Mouse (Mus musculus) heart, adult 2 months (tissue): ENCODE results near the gene L2hgdh. TPM values are rescaled to one million over a fixed set of nuclear protein-coding genes. Genes with fewer than 3 reads are reported as not detected.

Experiments used
- DNase-seq, 2 experiments: peaks; one replicate each; pipeline ENCODE4 v3.0.0; 2021
- H3K27ac ChIP-seq: fragments of 200-600 bp; 2 replicates; pipeline ENCODE4 v1.8.1; 2022
- H3K27me3 ChIP-seq: fragments of 200-500 bp; 2 replicates; pipeline ENCODE4 v1.6.1; 2012; ENCODE audit warnings: mild to moderate bottlenecking, low read length, inconsistent platforms, mixed read lengths; ENCODE audit not compliant: control insufficient read depth, insufficient read depth
- H3K36me3 ChIP-seq: fragments of 200-500 bp; 2 replicates; pipeline ENCODE4 v1.6.1; 2012; ENCODE audit warnings: low read length, inconsistent platforms; ENCODE audit not compliant: control insufficient read depth, insufficient read depth
- H3K4me1 ChIP-seq: fragments of 200-500 bp; 2 replicates; pipeline ENCODE4 v1.6.1; 2011; ENCODE audit warnings: low read length; ENCODE audit not compliant: control insufficient read depth, insufficient read depth
- H3K4me3 ChIP-seq: fragments of 200-600 bp; 2 replicates; pipeline ENCODE4 v1.8.1; 2022
- H3K79me2 ChIP-seq: fragments of 200-500 bp; replicated peaks from 2 replicates; pipeline ENCODE4 v1.6.1; 2012; ENCODE audit warnings: mild to moderate bottlenecking, inconsistent platforms, low read length, moderate library complexity, mixed read lengths; ENCODE audit not compliant: control insufficient read depth, insufficient read depth
- H3K9ac ChIP-seq: fragments of 200-500 bp; 2 replicates; pipeline ENCODE4 v1.6.1; 2012; ENCODE audit warnings: low read depth, mild to moderate bottlenecking, control low read depth, inconsistent platforms, low read length, mixed read lengths
- CTCF ChIP-seq: fragments of 200-600 bp; IDR thresholded peaks from 2 replicates; pipeline ENCODE4 v1.8.1; 2022; ENCODE audit warnings: antibody characterized with exemption, mild to moderate bottlenecking, moderate library complexity
- EP300 ChIP-seq: fragments of 200-500 bp; IDR thresholded peaks from 2 replicates; pipeline ENCODE4 v1.6.1; 2011; ENCODE audit warnings: low read depth, low read length, control low read depth; ENCODE audit not compliant: insufficient read depth
- POLR2A ChIP-seq: fragments of 200-500 bp; IDR thresholded peaks from 2 replicates; pipeline ENCODE4 v1.6.1; 2011; ENCODE audit warnings: mild to moderate bottlenecking, low read depth, low read length, control low read depth; ENCODE audit not compliant: insufficient read depth
- WGBS: fragments of 180-500 bp; shearing (Covaris S2); methylation state at CpG from one replicate; pipeline ENCODE4 v1.1.7; 2018; 5-methylcytosine and 5-hydroxymethylcytosine counted together
- intact Hi-C: fragments of 180-260 bp; cut with DNase I; formaldehyde crosslinking; loops from one replicate; pipeline ENCODE4 v1.15.1; 2025
- polyA plus RNA-seq: library from polyadenylated mRNA; depleted of rRNA; stranded (reverse); fragments of >200 nt; gene quantifications from 2 replicates; pipeline ENCODE4 v1.2.3, GENCODE M21; 2012
- total RNA-seq, 2 experiments: library from RNA; stranded (reverse); gene quantifications; 2 replicates each; pipeline ENCODE4 v1.2.3; 2021

Gene L2hgdh
- total and polyA plus RNA-seq, 3 experiments: 13.8 to 49.4 (median 41.9) TPM

- TF ChIP-seq POLR2A (no peak), EP300 (no peak), CTCF (no peak)
- no peaks in the 10 kb centered on the region for H3K27me3 ChIP-seq
- no peak overlapping the region for H3K9ac ChIP-seq
- intact Hi-C loops: no loop called here
- DNase-seq: no peak
- H3K4me1 ChIP-seq: no peaks in the 10 kb centered on the region
- H3K36me3 ChIP-seq: no peaks in the 10 kb centered on the region
- WGBS: 92% methylated on average over 17 of the region's 17 CpGs
- no peak overlapping the region for H3K27ac ChIP-seq
- H3K79me2 ChIP-seq: no peaks in the 10 kb centered on the region
- H3K4me3 ChIP-seq: no peak overlapping the region
Observed at GRCm38 (mm10) chr12:69693471-69693870, 31.2 kb downstream of the L2hgdh start.

- TF ChIP-seq EP300 (no peak), CTCF (no peak), POLR2A (no peak)
- intact Hi-C loops: no loop called here
- no peaks in the 10 kb centered on the region for H3K27me3 ChIP-seq
- H3K27ac ChIP-seq: no peak overlapping the region
- no peaks in the 10 kb centered on the region for H3K4me1 ChIP-seq
- WGBS: 91% methylated on average over 4 of the region's 4 CpGs
- no peak overlapping the region for H3K4me3 ChIP-seq
- H3K79me2 ChIP-seq: no peaks in the 10 kb centered on the region
- no peaks in the 10 kb centered on the region for H3K36me3 ChIP-seq
- no peak overlapping the region for H3K9ac ChIP-seq
- no peak for DNase-seq
Observed at GRCm38 (mm10) chr12:69690714-69691113, 34.0 kb downstream of the L2hgdh start.

GRCm38 (mm10) chr12:69689094-69689493 lies 35.6 kb downstream of the L2hgdh start:
- H3K27me3 ChIP-seq: no peaks in the 10 kb centered on the region
- TF ChIP-seq POLR2A: no peak
- TF ChIP-seq EP300: no peak
- TF ChIP-seq CTCF: no peak
- no peak for DNase-seq
- H3K27ac ChIP-seq: no peak overlapping the region
- H3K4me3 ChIP-seq: no peak overlapping the region
- H3K4me1 ChIP-seq: no peaks in the 10 kb centered on the region
- intact Hi-C loops: no loop called here
- H3K79me2 ChIP-seq: no peaks in the 10 kb centered on the region
- H3K9ac ChIP-seq: no peak overlapping the region
- H3K36me3 ChIP-seq: no peaks in the 10 kb centered on the region

- Histone ChIP-seq H3K27ac (no peak overlapping the region), H3K4me1 (no peaks in the 10 kb centered on the region), H3K79me2 (no peaks in the 10 kb centered on the region), H3K36me3 (no peaks in the 10 kb centered on the region), H3K27me3 (no peaks in the 10 kb centered on the region), H3K9ac (no peak overlapping the region), H3K4me3 (no peak overlapping the region)
- intact Hi-C loops: no loop called here
- 15% methylated on average over 2 of the region's 2 CpGs for WGBS
- TF ChIP-seq POLR2A: no peak
- TF ChIP-seq EP300: no peak
- no peak for TF ChIP-seq CTCF
- DNase-seq: no peak
Observed at GRCm38 (mm10) chr12:69688368-69688767, 36.3 kb downstream of the L2hgdh start.

DNA sequence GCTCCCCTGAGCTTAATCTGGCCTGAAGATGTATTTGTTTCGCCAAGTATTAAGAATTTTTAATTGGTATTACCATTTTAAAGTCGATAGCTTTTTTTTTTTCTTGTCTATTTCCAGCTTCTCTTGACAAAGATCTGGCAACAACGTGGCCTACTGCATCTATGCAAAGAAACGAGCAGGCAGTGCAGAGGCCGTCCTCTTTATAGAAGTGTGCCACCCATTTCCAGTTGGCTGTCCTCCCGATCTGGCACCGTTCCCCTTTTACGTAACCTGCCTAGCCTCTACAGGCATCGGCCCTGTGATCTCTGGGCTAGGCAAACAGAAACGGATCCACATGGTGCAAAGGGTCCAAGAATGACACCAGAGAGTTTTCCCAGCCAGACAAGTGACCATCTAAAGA lies 41.1 kb downstream of the L2hgdh start:
- peak; percentile 87 to 88 for DNase-seq
- Histone ChIP-seq H3K27ac (peak overlapping the region; percentile 96), H3K27me3 (no peaks in the 10 kb centered on the region), H3K79me2 (no peaks in the 10 kb centered on the region), H3K9ac (no peak overlapping the region), H3K4me3 (peak overlapping the region; percentile 69), H3K4me1 (peaks cover 8% of the 10 kb centered on the region), H3K36me3 (peaks cover 2% of the 10 kb centered on the region; the same call in 1 of the 2 replicates)
- intact Hi-C loops: loop anchor here (5.0 kb wide), 4 partner anchors 36 to 321 kb away; partner anchors contain the start of gene Vcpkmt
- 1% methylated on average over 10 of the region's 10 CpGs for WGBS
- TF ChIP-seq POLR2A (peak; percentile 69), EP300 (peak; percentile 95), CTCF (no peak)

GRCm38 (mm10) chr12:69682788-69683419 lies 41.8 kb downstream of the L2hgdh start:
- H3K9ac ChIP-seq: no peak overlapping the region; the same call in 1 of the 2 replicates
- TF ChIP-seq CTCF (no peak), POLR2A (no peak), EP300 (no peak)
- peaks cover 10% of the 10 kb centered on the region for H3K4me1 ChIP-seq
- no peak for DNase-seq
- H3K4me3 ChIP-seq: peak overlapping the region; percentile 69
- H3K27ac ChIP-seq: peak overlapping the region; percentile 96
- intact Hi-C loops: loop anchor here (5.0 kb wide), 4 partner anchors 36 to 321 kb away; partner anchors contain the start of gene Vcpkmt
- no peaks in the 10 kb centered on the region for H3K27me3 ChIP-seq
- WGBS: 29% methylated on average over 14 of the region's 14 CpGs
- H3K36me3 ChIP-seq: peaks cover 2% of the 10 kb centered on the region; the same call in 1 of the 2 replicates
- H3K79me2 ChIP-seq: peaks cover 3% of the 10 kb centered on the region; the same call in 1 of the 2 replicates
